In the genomic region with DNA sequence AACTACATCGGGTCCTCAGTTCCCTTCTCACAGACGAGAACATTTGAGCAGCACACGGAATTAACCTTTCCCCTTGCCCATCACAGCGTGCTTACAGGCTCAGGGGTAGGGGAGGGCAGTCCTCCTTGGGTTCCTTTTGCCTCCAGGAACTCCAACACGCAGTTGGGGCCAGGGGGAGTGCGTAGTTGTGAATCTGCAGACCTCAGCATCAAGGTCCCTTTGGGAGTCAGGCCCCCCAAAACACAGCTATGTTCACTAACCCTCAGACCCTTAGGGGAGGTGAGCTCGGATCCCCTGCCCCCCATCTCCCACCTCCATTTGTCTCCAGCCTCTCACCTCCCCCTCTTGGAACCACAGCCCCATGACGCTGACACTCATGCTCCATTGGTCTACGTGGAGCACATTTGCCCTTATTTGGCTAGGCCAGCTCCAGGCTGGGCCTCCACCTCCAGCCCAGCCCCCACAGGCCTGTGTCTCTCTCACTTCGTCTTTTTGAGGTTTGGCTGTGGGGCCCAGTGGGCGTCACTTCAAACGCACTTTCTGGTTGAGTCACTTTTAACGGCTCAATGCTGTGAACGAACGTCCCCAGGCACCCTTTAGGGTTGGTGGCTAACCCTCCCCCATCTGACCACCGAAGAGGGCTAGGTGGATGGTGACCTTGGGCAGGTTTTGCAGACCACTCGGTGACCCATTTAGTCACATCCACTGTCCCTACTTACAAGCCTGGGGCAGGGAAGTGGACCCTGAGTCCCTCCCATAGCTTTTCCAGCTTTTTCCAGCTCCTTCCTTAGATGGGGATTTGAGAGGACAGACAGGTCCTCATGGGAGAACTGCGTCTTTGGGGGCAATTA, we compare ENCODE assay signal across 8 mouse cellular contexts. TPM values are rescaled to one million over a fixed set of nuclear protein-coding genes. Genes with fewer than 3 reads are reported as not detected.
A peak's percentile ranks its signal among the peaks of the same experiment; 100 is the strongest.
DNase-seq lines count a peak whose midpoint lies in the region; ATAC-seq and TF ChIP-seq lines count a peak whose summit lies in the region.

No protein-coding gene starts in this region.

- H3K4me3 ChIP-seq in ES-Bruce4 (ENCODE audit: low read depth, low read length) = peak overlapping the region; percentile 29; the same call in 1 of the 2 replicates
- H3K4me3 ChIP-seq in embryonic facial prominence, embryonic 14.5 days (ENCODE audit: low read depth, low read length) = no peak overlapping the region
- no peak overlapping the region for H3K4me3 ChIP-seq in intestine, postnatal 0 days (ENCODE audit: low read depth, low read length)
- H3K4me3 ChIP-seq in lung, embryonic 15.5 days = no peak overlapping the region

- H3K4me1 ChIP-seq in ES-Bruce4 (ENCODE audit: control insufficient read depth, insufficient read depth, low read length) = peaks cover 4% of the 10 kb centered on the region
- H3K4me1 ChIP-seq in embryonic facial prominence, embryonic 14.5 days (ENCODE audit: control insufficient read depth, insufficient read depth, low read length) = no peaks in the 10 kb centered on the region
- H3K4me1 ChIP-seq in intestine, postnatal 0 days (replicated peaks; ENCODE audit: control insufficient read depth, insufficient read depth, low read length) = no peaks in the 10 kb centered on the region
- H3K4me1 ChIP-seq in lung, embryonic 15.5 days = 0 out of 2 replicates have a peak, but pooled peaks cover 4% of the 10 kb centered on the region

- WGBS in embryonic facial prominence, embryonic 14.5 days = 57% methylated on average over 18 of the region's 18 CpGs
- 49% methylated on average over 18 of the region's 18 CpGs for WGBS in intestine, postnatal 0 days
- WGBS in lung, embryonic 15.5 days = 33% methylated on average over 18 of the region's 18 CpGs

- H3K27ac ChIP-seq in ES-Bruce4 (ENCODE audit: insufficient read depth, low read length) = peak overlapping the region; percentile 60
- no peak overlapping the region for H3K27ac ChIP-seq in embryonic facial prominence, embryonic 14.5 days (replicated peaks; ENCODE audit: low read depth, low read length)
- no peak overlapping the region for H3K27ac ChIP-seq in intestine, postnatal 0 days (ENCODE audit: low read depth, low read length)
- H3K27ac ChIP-seq in lung, embryonic 15.5 days = peak overlapping the region; percentile 24; the same call in 1 of the 2 replicates

- no peak for ATAC-seq in embryonic facial prominence, embryonic 14.5 days (ENCODE audit: low read depth)
- peak; percentile 47 for ATAC-seq in intestine, postnatal 0 days
- ATAC-seq in lung, embryonic 15.5 days (ENCODE audit: borderline replicate concordance, extremely low read depth, low FRiP score, low TSS enrichment) = peak; percentile 75; the same call in 1 of the 2 replicates

- no peak for TF ChIP-seq CTCF in ES-Bruce4 (IDR thresholded peaks at IDR 0.05; ENCODE audit: low read depth, low read length)
- no peak for TF ChIP-seq CTCF in intestine, postnatal 0 days (IDR thresholded peaks at IDR 0.05; ENCODE audit: low read depth)

- H3K36me3 ChIP-seq in ES-Bruce4 (ENCODE audit: control insufficient read depth, insufficient read depth, low read length, poor library complexity, severe bottlenecking) = peaks cover under 1% of the 10 kb centered on the region; the same call in 1 of the 2 replicates
- peaks cover 9% of the 10 kb centered on the region; the same call in 1 of the 2 replicates for H3K36me3 ChIP-seq in embryonic facial prominence, embryonic 14.5 days (ENCODE audit: control insufficient read depth, insufficient read depth, low read length)
- H3K36me3 ChIP-seq in intestine, postnatal 0 days (ENCODE audit: control insufficient read depth, insufficient read depth) = peaks cover 5% of the 10 kb centered on the region; the same call in 1 of the 2 replicates
- peaks cover 3% of the 10 kb centered on the region; the same call in 1 of the 2 replicates for H3K36me3 ChIP-seq in lung, embryonic 15.5 days
- no peaks in the 10 kb centered on the region for H3K36me3 ChIP-seq in splenic B cell, adult 2 months (ENCODE audit: control insufficient read depth, insufficient read depth, low read length, poor library complexity, severe bottlenecking)

- no peak for TF ChIP-seq POLR2A in ES-Bruce4 (IDR thresholded peaks at IDR 0.05; ENCODE audit: insufficient read depth, low read length)

- no peak for TF ChIP-seq EP300 in ES-Bruce4 (IDR thresholded peaks at IDR 0.05; ENCODE audit: insufficient read depth, low read depth, low read length)

- no peak overlapping the region for H3K4me2 ChIP-seq in embryonic facial prominence, embryonic 14.5 days (ENCODE audit: low read depth, low read length)
- peak overlapping the region; percentile 48; the same call in 1 of the 2 replicates for H3K4me2 ChIP-seq in intestine, postnatal 0 days (replicated peaks; ENCODE audit: low read depth)
- H3K4me2 ChIP-seq in lung, embryonic 15.5 days = peak overlapping the region; percentile 39; the same call in 1 of the 2 replicates

- no peaks in the 10 kb centered on the region for H3K27me3 ChIP-seq in ES-Bruce4 (ENCODE audit: control insufficient read depth, insufficient read depth, low read length, poor library complexity, severe bottlenecking)
- H3K27me3 ChIP-seq in embryonic facial prominence, embryonic 14.5 days (replicated peaks; ENCODE audit: control insufficient read depth, insufficient read depth, low read length) = no peaks in the 10 kb centered on the region
- H3K27me3 ChIP-seq in intestine, postnatal 0 days (replicated peaks; ENCODE audit: control insufficient read depth, insufficient read depth, low read length) = no peaks in the 10 kb centered on the region
- no peaks in the 10 kb centered on the region for H3K27me3 ChIP-seq in lung, embryonic 15.5 days
- H3K27me3 ChIP-seq in splenic B cell, adult 2 months (ENCODE audit: control insufficient read depth, insufficient read depth, low read length, poor library complexity, severe bottlenecking) = no peaks in the 10 kb centered on the region

- DNase-seq in embryo, embryonic 10 days (ENCODE audit: low spot score) = peak; percentile 37
- DNase-seq in embryo, embryonic 9.5 days (ENCODE audit: extremely low spot score) = no peak
- DNase-seq in embryonic facial prominence, embryonic 14.5 days (ENCODE audit: low spot score) = peak; percentile 36
- DNase-seq in splenic B cell, adult 2 months (ENCODE audit: low read depth, low spot score) = peak; percentile 97
- no peak for DNase-seq in cerebellum, postnatal 36 days

- no peaks in the 10 kb centered on the region for H3K9me3 ChIP-seq in ES-Bruce4 (replicated peaks; ENCODE audit: control insufficient read depth, insufficient read depth, low read length, poor library complexity, severe bottlenecking)
- H3K9me3 ChIP-seq in embryonic facial prominence, embryonic 14.5 days (ENCODE audit: control insufficient read depth, low read length) = no peaks in the 10 kb centered on the region
- no peaks in the 10 kb centered on the region for H3K9me3 ChIP-seq in intestine, postnatal 0 days (ENCODE audit: control insufficient read depth)
- no peaks in the 10 kb centered on the region for H3K9me3 ChIP-seq in lung, embryonic 15.5 days

- peak overlapping the region; percentile 43 for H3K9ac ChIP-seq in ES-Bruce4 (ENCODE audit: low read depth, poor library complexity, severe bottlenecking)
- H3K9ac ChIP-seq in embryonic facial prominence, embryonic 14.5 days (ENCODE audit: low read depth, low read length) = no peak overlapping the region
- H3K9ac ChIP-seq in intestine, postnatal 0 days (ENCODE audit: low read depth, low read length) = no peak overlapping the region
- H3K9ac ChIP-seq in lung, embryonic 15.5 days = no peak overlapping the region

RNA-seq across cellular contexts. Expression of a gene that starts 10.9 kb away (rescaled TPM):
- 3.2 and 5.1 TPM in 2 replicates for polyA plus RNA-seq in ES-Bruce4 (2011; ENCODE audit: insufficient read depth, insufficient read length, low read depth, missing spikeins)
- polyA plus RNA-seq in embryonic facial prominence, embryonic 14.5 days (2014; fragmentation: Nextera tagmentation; extraction: Ambion mirVana) = 1.9 and 2.2 TPM in 2 replicates
- 0.33 and 0.61 TPM in 2 replicates for polyA plus RNA-seq in intestine, postnatal 0 days (2015; fragmentation: Nextera tagmentation; extraction: Ambion mirVana)
- 1.4 and 2.7 TPM in 2 replicates for polyA plus RNA-seq in lung, embryonic 15.5 days (2015; fragmentation: Nextera tagmentation; extraction: Ambion mirVana)

RNA-seq across cellular contexts. Expression of a gene that starts 12.1 kb away (rescaled TPM):
- 83.6 and 86.3 TPM in 2 replicates for polyA plus RNA-seq in ES-Bruce4 (2011; ENCODE audit: insufficient read depth, insufficient read length, low read depth, missing spikeins)
- polyA plus RNA-seq in embryonic facial prominence, embryonic 14.5 days (2014; fragmentation: Nextera tagmentation; extraction: Ambion mirVana) = 146 and 153 TPM in 2 replicates
- 79.7 and 87.5 TPM in 2 replicates for polyA plus RNA-seq in intestine, postnatal 0 days (2015; fragmentation: Nextera tagmentation; extraction: Ambion mirVana)
- polyA plus RNA-seq in lung, embryonic 15.5 days (2015; fragmentation: Nextera tagmentation; extraction: Ambion mirVana) = 144 and 155 TPM in 2 replicates

RNA-seq across cellular contexts. Expression of a gene that starts 44.0 kb away (rescaled TPM):
- not detected in 2 replicates for polyA plus RNA-seq in ES-Bruce4 (2011; ENCODE audit: insufficient read depth, insufficient read length, low read depth, missing spikeins)
- polyA plus RNA-seq in embryonic facial prominence, embryonic 14.5 days (2014; fragmentation: Nextera tagmentation; extraction: Ambion mirVana) = 0.77 and 2.7 TPM in 2 replicates
- polyA plus RNA-seq in intestine, postnatal 0 days (2015; fragmentation: Nextera tagmentation; extraction: Ambion mirVana) = 0.12 and 0.27 TPM in 2 replicates
- polyA plus RNA-seq in lung, embryonic 15.5 days (2015; fragmentation: Nextera tagmentation; extraction: Ambion mirVana) = 0.71 and 2.4 TPM in 2 replicates

Comparison
In these comparisons a context has a peak if more than half of its experiments do, and no peak if none do; other contexts are left out.
1. DNase-seq: peak in embryo, embryonic 10 days (single experiment), embryonic facial prominence, embryonic 14.5 days (single experiment) and splenic B cell, adult 2 months (single experiment); none in embryo, embryonic 9.5 days (single experiment) and cerebellum, postnatal 36 days (0 of 2).
2. H3K27ac ChIP-seq: peak in ES-Bruce4 (single experiment) and lung, embryonic 15.5 days (single experiment); none in embryonic facial prominence, embryonic 14.5 days (single experiment) and intestine, postnatal 0 days (single experiment).